27 mouse cellular contexts compared by ENCODE assay signal in genomic region chr13:113463420-113463819, GRCm38 (mm10).
DNase-seq lines count a peak whose midpoint lies in the region; ATAC-seq and TF ChIP-seq lines count a peak whose summit lies in the region.
"Had no signal": no experiment of that assay in that cellular context is flagged by ENCODE, and none has a peak within 500 bp of the region (broad histone marks: within the 10 kb centered on the region; RNA-seq: fewer than 3 reads in every experiment).

No protein-coding gene starts in this region.

- no peak overlapping the region for H3K27ac ChIP-seq in cerebellum, adult 2 months (ENCODE audit: insufficient read depth, low read length)
- no peak overlapping the region for H3K27ac ChIP-seq in neural tube, embryonic 12.5 days
- H3K27ac ChIP-seq in limb, embryonic 10.5 days: no peak overlapping the region
- H3K27ac ChIP-seq: embryonic facial prominence, embryonic 13.5 days; forebrain, embryonic 10.5 days; gastrocnemius, adult 2 months; heart, embryonic 13.5 days; kidney, embryonic 15.5 days; layer of hippocampus, adult 2 months; liver, embryonic 14.5 days had no signal

- H3K4me2 ChIP-seq in neural tube, embryonic 12.5 days (replicated peaks): no peak overlapping the region
- H3K4me2 ChIP-seq: embryonic facial prominence, embryonic 13.5 days; heart, embryonic 13.5 days; hindbrain, embryonic 15.5 days; kidney, embryonic 15.5 days had no signal

- ATAC-seq in neural tube, embryonic 12.5 days (ENCODE audit: low FRiP score, low read depth): peak; percentile 66
- no peak for ATAC-seq in granulocyte monocyte progenitor cell, adult 5-6 weeks (replicated peaks; ENCODE audit: poor library complexity, severe bottlenecking)
- ATAC-seq: forebrain, embryonic 16.5 days had no signal

- H3K9me3 ChIP-seq in neural tube, embryonic 12.5 days: no peaks in the 10 kb centered on the region
- H3K9me3 ChIP-seq in limb, embryonic 10.5 days (replicated peaks): no peaks in the 10 kb centered on the region
- H3K9me3 ChIP-seq: embryonic facial prominence, embryonic 13.5 days; forebrain, embryonic 10.5 days; heart, embryonic 13.5 days; hindbrain, embryonic 15.5 days; kidney, embryonic 15.5 days had no signal

- peak; percentile 9 to 22 for DNase-seq in cerebellum, postnatal 14 days
- no peak for DNase-seq in cerebellum, adult 2 months
- DNase-seq in left cerebral cortex, postnatal 4 days: peak; percentile 37
- no peak for DNase-seq in left cerebral cortex, adult 9 months (ENCODE audit: low spot score in 2 of 2)
- DNase-seq in retina, postnatal 1 day: peak; percentile 86
- DNase-seq in limb, embryonic 10.5 days (ENCODE audit: low spot score): no peak
- DNase-seq: adrenal gland, postnatal 14 days; cerebellum, adult 18-20 months; embryo, embryonic 11 days; gastrocnemius, adult 2 months; gastrocnemius, postnatal 36 days; heart, postnatal 10 days; kidney, adult 18-20 months; kidney, postnatal 25 days; liver; lung, adult 2 months; lung, postnatal 10 days had no signal

- WGBS in cerebellum, adult 2 months: 65% methylated on average over 4 of the region's 4 CpGs
- 45% methylated on average over 4 of the region's 4 CpGs for WGBS in neural tube, embryonic 12.5 days
- 72% methylated on average over 4 of the region's 4 CpGs for WGBS in limb, embryonic 10.5 days

- no peaks in the 10 kb centered on the region for H3K36me3 ChIP-seq in neural tube, embryonic 12.5 days
- H3K36me3 ChIP-seq in limb, embryonic 10.5 days: no peaks in the 10 kb centered on the region
- H3K36me3 ChIP-seq: embryonic facial prominence, embryonic 13.5 days; forebrain, embryonic 10.5 days; heart, embryonic 13.5 days; hindbrain, embryonic 15.5 days; kidney, embryonic 15.5 days had no signal

- intact Hi-C loops in left cerebral cortex, postnatal 4 days (cut with DNase I): no loop called here

- 0 out of 2 replicates have a peak, but pooled peaks cover 3% of the 10 kb centered on the region for H3K4me1 ChIP-seq in cerebellum, adult 2 months (ENCODE audit: control insufficient read depth, insufficient read depth, low read length)
- no peaks in the 10 kb centered on the region for H3K4me1 ChIP-seq in neural tube, embryonic 12.5 days
- H3K4me1 ChIP-seq in limb, embryonic 10.5 days: no peaks in the 10 kb centered on the region
- H3K4me1 ChIP-seq: embryonic facial prominence, embryonic 13.5 days; forebrain, embryonic 10.5 days; heart, embryonic 13.5 days; kidney, embryonic 15.5 days had no signal

- H3K4me3 ChIP-seq in cerebellum, adult 2 months (replicated peaks; ENCODE audit: insufficient read depth, low read depth, low read length): no peak overlapping the region
- no peak overlapping the region for H3K4me3 ChIP-seq in neural tube, embryonic 12.5 days
- H3K4me3 ChIP-seq in limb, embryonic 10.5 days: no peak overlapping the region
- H3K4me3 ChIP-seq: embryonic facial prominence, embryonic 13.5 days; forebrain, embryonic 10.5 days; gastrocnemius, adult 2 months; heart, embryonic 13.5 days; hindbrain, embryonic 15.5 days; kidney, embryonic 15.5 days; layer of hippocampus, adult 2 months had no signal

- no peak overlapping the region for H3K9ac ChIP-seq in neural tube, embryonic 12.5 days
- H3K9ac ChIP-seq: embryonic facial prominence, embryonic 13.5 days; heart, embryonic 13.5 days; hindbrain, embryonic 15.5 days; kidney, embryonic 15.5 days; liver, embryonic 14.5 days had no signal

- no peaks in the 10 kb centered on the region for H3K27me3 ChIP-seq in cerebellum, adult 2 months (ENCODE audit: control insufficient read depth, insufficient read depth, low read length)
- no peaks in the 10 kb centered on the region for H3K27me3 ChIP-seq in neural tube, embryonic 12.5 days (replicated peaks)
- H3K27me3 ChIP-seq in limb, embryonic 10.5 days (ENCODE audit: low read depth, poor library complexity, severe bottlenecking): no peaks in the 10 kb centered on the region
- H3K27me3 ChIP-seq: embryonic facial prominence, embryonic 13.5 days; heart, embryonic 13.5 days; hindbrain, embryonic 15.5 days; kidney, embryonic 15.5 days had no signal

- no peak for TF ChIP-seq POLR2A in cerebellum, adult 2 months (IDR thresholded peaks at IDR 0.05; ENCODE audit: borderline replicate concordance, insufficient read depth, low read length)

- no peak for TF ChIP-seq CTCF in cerebellum, adult 2 months (IDR thresholded peaks at IDR 0.05; ENCODE audit: borderline replicate concordance, insufficient read depth, low read depth, low read length)

Comparison
In these comparisons a context has a peak if more than half of its experiments do, and no peak if none do; other contexts are left out.
1. DNase-seq: peak in cerebellum, postnatal 14 days (2 of 2), left cerebral cortex, postnatal 4 days (single experiment) and retina, postnatal 1 day (single experiment); none in cerebellum, adult 2 months (0 of 2), left cerebral cortex, adult 9 months (0 of 2) and limb, embryonic 10.5 days (single experiment).